Mouse (Mus musculus) liver, postnatal 0 days (tissue): ENCODE data around the gene Prrc2a. TPM values are rescaled to one million over a fixed set of nuclear protein-coding genes. Genes with fewer than 3 reads are reported as not detected.

Experiments used
- ATAC-seq: fragments of 200-750 bp; cut with Nextera tagmentation; 2 replicates; pipeline ENCODE4 v1.8.0; 2017; ENCODE audit warnings: mild to moderate bottlenecking, moderate library complexity
- DNase-seq: peaks from one replicate; pipeline ENCODE4 v3.0.0-alpha.2; 2016
- H3K27ac ChIP-seq: fragments of 300-500 bp; sonication (generic); 2 replicates; pipeline ENCODE4 v1.5.1; 2014; ENCODE audit warnings: antibody characterized with exemption, moderate library complexity, mild to moderate bottlenecking, low read depth
- H3K27me3 ChIP-seq: fragments of 300-500 bp; sonication (generic); 2 replicates; pipeline ENCODE4 v1.6.1; 2014; ENCODE audit warnings: low read length, control low read depth, mixed read lengths; ENCODE audit not compliant: insufficient read depth
- H3K36me3 ChIP-seq: fragments of 300-500 bp; sonication (generic); replicated peaks from 2 replicates; pipeline ENCODE4 v1.6.1; 2014; ENCODE audit warnings: mild to moderate bottlenecking, control low read depth, low read length, moderate library complexity, mixed read lengths; ENCODE audit not compliant: insufficient read depth
- H3K4me1 ChIP-seq: fragments of 300-500 bp; sonication (generic); 2 replicates; pipeline ENCODE4 v1.6.1; 2014; ENCODE audit warnings: antibody characterized with exemption, mild to moderate bottlenecking, control low read depth; ENCODE audit not compliant: insufficient read depth
- H3K4me2 ChIP-seq: fragments of 300-500 bp; sonication (generic); 2 replicates; pipeline ENCODE4 v1.6.1; 2014; ENCODE audit warnings: low read depth, mild to moderate bottlenecking, low read length, moderate library complexity, mixed read lengths
- H3K4me3 ChIP-seq: fragments of 300-500 bp; sonication (generic); 2 replicates; pipeline ENCODE4 v1.5.1; 2014; ENCODE audit warnings: low read depth, low read length
- H3K9ac ChIP-seq: fragments of 300-500 bp; sonication (generic); replicated peaks from 2 replicates; pipeline ENCODE4 v1.6.1; 2014; ENCODE audit warnings: mild to moderate bottlenecking, moderate library complexity
- H3K9me3 ChIP-seq: fragments of 300-500 bp; sonication (generic); 2 replicates; pipeline ENCODE4 v1.6.1; 2016; ENCODE audit warnings: mild to moderate bottlenecking, control low read depth, low read length, mixed read lengths
- CTCF ChIP-seq: sonication (generic); IDR thresholded peaks from 2 replicates; pipeline ENCODE4 v1.5.1; 2016; ENCODE audit warnings: antibody characterized with exemption, low read depth
- EP300 ChIP-seq: IDR thresholded peaks from 2 replicates; pipeline ENCODE4 v1.6.1; 2016; ENCODE audit warnings: antibody characterized with exemption, low read depth, mild to moderate bottlenecking
- WGBS: fragments of 180-500 bp; shearing (Covaris S2); extraction: QIAGEN DNeasy Blood & Tissue Kit; methylation state at CpG from one replicate; pipeline ENCODE4 v1.1.7; 2014; ENCODE audit not compliant: insufficient replicate concordance; 5-methylcytosine and 5-hydroxymethylcytosine counted together
- microRNA-seq: library from miRNA; unstranded; fragments of <30 nt; microRNA quantifications from one replicate; pipeline ENCODE4, GENCODE M21; 2016
- polyA plus RNA-seq: library from polyadenylated mRNA; unstranded; fragments of >200 nt; fragmentation: Nextera tagmentation; extraction: Ambion mirVana; gene quantifications from 2 replicates; pipeline ENCODE4 v1.2.1, GENCODE M21; 2015

Prrc2a gene
- polyA plus RNA-seq, 1 experiment from 2014 or later: 32.9 TPM

- Histone ChIP-seq H3K4me2 (no peak overlapping the region), H3K27me3 (no peaks in the 10 kb centered on the region), H3K4me3 (no peak overlapping the region), H3K27ac (no peak overlapping the region), H3K9me3 (no peaks in the 10 kb centered on the region), H3K4me1 (peaks cover 38% of the 10 kb centered on the region), H3K9ac (peak overlapping the region; percentile 34; the same call in 1 of the 2 replicates), H3K36me3 (peaks cover 43% of the 10 kb centered on the region)
- TF ChIP-seq CTCF (no peak), EP300 (no peak)
- DNase-seq: no peak
- WGBS: 77% methylated on average over 8 of the region's 8 CpGs
- no peak for ATAC-seq
Measured at GRCm38 (mm10) chr17:35102299-35102698, 62.4 kb downstream of the Prrc2a start.

- 83% methylated on average over 11 of the region's 11 CpGs for WGBS
- no peak overlapping the region for H3K4me2 ChIP-seq
- peaks cover 37% of the 10 kb centered on the region for H3K4me1 ChIP-seq
- no peak overlapping the region for H3K27ac ChIP-seq
- H3K36me3 ChIP-seq: peaks cover 54% of the 10 kb centered on the region
- H3K9ac ChIP-seq: no peak overlapping the region
- DNase-seq: no peak
- no peak overlapping the region for H3K4me3 ChIP-seq
- no peaks in the 10 kb centered on the region for H3K9me3 ChIP-seq
- H3K27me3 ChIP-seq: no peaks in the 10 kb centered on the region
- ATAC-seq: no peak
- no peak for TF ChIP-seq CTCF
- no peak for TF ChIP-seq EP300
Measured at GRCm38 (mm10) chr17:35101161-35101560, 63.5 kb downstream of the Prrc2a start.

- Histone ChIP-seq H3K9ac (no peak overlapping the region), H3K9me3 (no peaks in the 10 kb centered on the region), H3K4me3 (no peak overlapping the region), H3K36me3 (peaks cover 57% of the 10 kb centered on the region), H3K27me3 (no peaks in the 10 kb centered on the region), H3K27ac (no peak overlapping the region), H3K4me2 (no peak overlapping the region), H3K4me1 (peaks cover 28% of the 10 kb centered on the region)
- TF ChIP-seq CTCF: no peak
- no peak for TF ChIP-seq EP300
- ATAC-seq (no peak), DNase-seq (no peak)
- 65% methylated on average over 10 of the region's 10 CpGs for WGBS
Measured at GRCm38 (mm10) chr17:35100196-35100765, 64.4 kb downstream of the Prrc2a start.

Small RNAs within 50 kb of the gene (microRNA-seq; reads per million reads assigned to microRNA genes)
- not detected for gene Mir6973a
- not detected for gene Mir6974

Other genes starting within 250 kb of the Prrc2a start
- gene Neu1, start 233.6 kb downstream of the Prrc2a start, polyA plus RNA-seq: 35.6 and 40.3 TPM in 2 replicates
- 0.06 and 0.12 TPM in 2 replicates for gene Hspa1b, start 205.7 kb downstream of the Prrc2a start, polyA plus RNA-seq
- 0.28 TPM in 1 of 2 replicates, not detected in the other for gene Gm20481, start 195.0 kb downstream of the Prrc2a start, polyA plus RNA-seq
- gene Hspa1a, start 192.7 kb downstream of the Prrc2a start, polyA plus RNA-seq: 0.46 and 0.59 TPM in 2 replicates
- gene Hspa1l, start 192.2 kb downstream of the Prrc2a start, polyA plus RNA-seq: 0.18 TPM in 1 of 2 replicates, not detected in the other
- 69.8 and 76.7 TPM in 2 replicates for gene Lsm2, start 183.0 kb downstream of the Prrc2a start, polyA plus RNA-seq
- 38.0 and 43.8 TPM in 2 replicates for gene Vars, start 163.9 kb downstream of the Prrc2a start, polyA plus RNA-seq
- 0.09 and 0.12 TPM in 2 replicates for gene Vwa7, start 148.3 kb downstream of the Prrc2a start, polyA plus RNA-seq
- 3.3 and 4.1 TPM in 2 replicates for gene Sapcd1, start 136.9 kb downstream of the Prrc2a start, polyA plus RNA-seq
- 3.8 and 4.2 TPM in 2 replicates for gene Msh5, start 118.2 kb downstream of the Prrc2a start, polyA plus RNA-seq
- gene Clic1, start 114.9 kb downstream of the Prrc2a start, polyA plus RNA-seq: 98.6 and 102 TPM in 2 replicates
- 15.8 and 17.2 TPM in 2 replicates for gene Ddah2, start 105.9 kb downstream of the Prrc2a start, polyA plus RNA-seq
- gene Ly6g6c, start 99.5 kb downstream of the Prrc2a start, polyA plus RNA-seq: 0.32 and 0.49 TPM in 2 replicates
- gene Mpig6b, start 98.7 kb downstream of the Prrc2a start, polyA plus RNA-seq: 6.5 and 7.1 TPM in 2 replicates
- 0.19 TPM in 1 of 2 replicates, not detected in the other for gene Ly6g6e, start 88.0 kb downstream of the Prrc2a start, polyA plus RNA-seq
- gene Ly6g6d, start 86.8 kb downstream of the Prrc2a start, polyA plus RNA-seq: 0.54 and 0.60 TPM in 2 replicates
- gene Ly6g6f, start 79.3 kb downstream of the Prrc2a start, polyA plus RNA-seq: 4.0 and 5.3 TPM in 2 replicates
- gene Abhd16a, start 75.6 kb downstream of the Prrc2a start, polyA plus RNA-seq: 47.3 and 49.3 TPM in 2 replicates
- not detected in 2 replicates for gene Ly6g5c, start 56.6 kb downstream of the Prrc2a start, polyA plus RNA-seq
- 0.32 and 0.67 TPM in 2 replicates for gene Ly6g5b, start 49.5 kb downstream of the Prrc2a start, polyA plus RNA-seq
- gene Gpank1, start 43.4 kb downstream of the Prrc2a start, polyA plus RNA-seq: 8.1 and 9.6 TPM in 2 replicates
- gene Csnk2b, start 42.8 kb downstream of the Prrc2a start, polyA plus RNA-seq: 120 and 131 TPM in 2 replicates
- 4.4 and 4.8 TPM in 2 replicates for gene D17H6S53E, start 38.5 kb downstream of the Prrc2a start, polyA plus RNA-seq
- 1,209 and 1,216 TPM in 2 replicates for gene Apom, start 32.8 kb downstream of the Prrc2a start, polyA plus RNA-seq
- gene Bag6, start 29.7 kb downstream of the Prrc2a start, polyA plus RNA-seq: 16.5 and 19.7 TPM in 2 replicates
- 34.1 and 39.1 TPM in 2 replicates for gene Aif1, start 11.2 kb upstream of the Prrc2a start, polyA plus RNA-seq
- gene Lst1, start 23.5 kb upstream of the Prrc2a start, polyA plus RNA-seq: 41.2 and 44.2 TPM in 2 replicates
- 5.3 and 6.0 TPM in 2 replicates for gene Ltb, start 29.5 kb upstream of the Prrc2a start, polyA plus RNA-seq
- gene Tnf, start 37.1 kb upstream of the Prrc2a start, polyA plus RNA-seq: 0.59 and 0.75 TPM in 2 replicates
- not detected in 2 replicates for gene Lta, start 40.5 kb upstream of the Prrc2a start, polyA plus RNA-seq
- 0.22 TPM in 2 replicates for gene Gm16181, start 55.9 kb upstream of the Prrc2a start, polyA plus RNA-seq
- gene Atp6v1g2, start 68.8 kb upstream of the Prrc2a start, polyA plus RNA-seq: 0.98 and 1.3 TPM in 2 replicates
- gene Nfkbil1, start 70.9 kb upstream of the Prrc2a start, polyA plus RNA-seq: 4.1 and 4.4 TPM in 2 replicates
- 79.6 and 87.2 TPM in 2 replicates for gene Ddx39b, start 76.8 kb upstream of the Prrc2a start, polyA plus RNA-seq
- 256 and 291 TPM in 2 replicates for gene H2-D1, start 97.8 kb upstream of the Prrc2a start, polyA plus RNA-seq
- 0.07 and 0.17 TPM in 2 replicates for gene H2-Q1, start 155.5 kb upstream of the Prrc2a start, polyA plus RNA-seq
- gene H2-Q2, start 177.3 kb upstream of the Prrc2a start, polyA plus RNA-seq: 4.9 and 5.3 TPM in 2 replicates
- 4.1 and 5.6 TPM in 2 replicates for gene H2-Q4, start 214.7 kb upstream of the Prrc2a start, polyA plus RNA-seq